Mouse (Mus musculus) megakaryocyte-erythroid progenitor cell, adult 5-6 weeks (primary cell): ENCODE data around the gene Dhx9. TPM values are rescaled to one million over a fixed set of nuclear protein-coding genes. Genes with fewer than 3 reads are reported as not detected.
"Not testable (repeated sequence)": the region's sequence is repeated elsewhere in the genome, so short reads cannot be mapped to it uniquely, and the experiment has no call there.

Experiments used
- ATAC-seq: replicated peaks from 2 replicates; pipeline ENCODE4 v1.8.0; 2016; ENCODE audit warnings: mild to moderate bottlenecking, inconsistent platforms; ENCODE audit not compliant: severe bottlenecking, poor library complexity, low FRiP score, low TSS enrichment
- total RNA-seq, 2 experiments: library from RNA; stranded (forward) in 1 of 2; stranded (reverse) in 1 of 2; fragments of 200-1000, 215-1000 nt in 1 of 2; fragments of >200 nt in 1 of 2; fragmentation: Nextera tagmentation in 1 of 2; gene quantifications; 2 replicates each; pipeline ENCODE4 v1.2.3; 2014 to 2017

Gene Dhx9
- total RNA-seq, 2 experiments from 2014 or later = 136 to 209 TPM

- no peak; the same call in 1 of the 2 replicates for ATAC-seq
Observed at GRCm38 (mm10) chr1:153431701-153432100, 55.8 kb downstream of the Dhx9 start.

- no peak for ATAC-seq
Observed at GRCm38 (mm10) chr1:153431158-153431557, 56.3 kb downstream of the Dhx9 start.

DNA sequence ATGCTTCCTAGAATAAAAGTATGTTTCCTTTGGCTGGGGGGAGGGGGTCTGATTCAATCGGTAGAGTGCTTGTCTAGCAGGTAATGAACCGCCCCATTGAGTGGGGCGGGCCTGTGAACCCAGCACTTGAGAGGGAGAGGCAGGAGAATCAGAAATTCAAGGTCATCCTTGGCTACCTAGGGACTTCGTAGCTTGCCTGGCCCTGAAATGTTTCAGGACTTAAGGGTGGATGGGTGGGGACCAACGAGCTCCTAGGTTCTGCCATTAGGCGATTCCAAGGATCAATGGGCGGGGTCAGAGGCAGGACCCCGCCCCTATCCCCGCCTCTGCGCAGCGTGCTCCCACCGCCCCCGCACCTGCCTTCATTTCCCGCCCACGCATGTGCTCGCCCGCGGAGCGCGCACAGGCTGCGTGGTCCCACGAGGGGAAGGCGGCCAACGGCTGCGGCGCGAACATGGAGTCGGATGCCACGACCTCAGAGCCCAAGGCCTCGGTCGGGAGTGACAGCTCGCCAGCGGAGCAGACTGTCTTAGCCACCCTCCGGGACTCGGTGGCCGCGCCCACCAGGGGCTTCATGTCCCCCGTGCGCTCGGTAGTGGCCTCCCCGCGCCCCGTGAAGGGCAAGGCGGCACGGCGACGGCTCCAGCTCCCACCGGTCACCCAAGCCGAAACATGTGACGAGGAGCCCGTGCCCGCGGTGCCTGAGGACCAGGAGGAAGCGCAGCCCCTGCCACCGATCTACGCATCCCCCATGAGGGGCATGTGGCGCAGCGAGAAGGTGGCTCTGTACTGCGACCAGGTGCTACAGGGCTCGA is 62.5 kb downstream of the Dhx9 start, which contains the start of gene Shcbp1l:
Gene Shcbp1l, plus strand, starts transcription at position 393 of the 815 bp plus-strand sequence.
- peak; percentile 89 for ATAC-seq

- ATAC-seq = peak; percentile 84
Observed at GRCm38 (mm10) chr1:153424271-153424670, 63.2 kb downstream of the Dhx9 start.

GRCm38 (mm10) chr1:153417805-153418204 is 69.7 kb downstream of the Dhx9 start:
- not testable (repeated sequence) for ATAC-seq

DNA sequence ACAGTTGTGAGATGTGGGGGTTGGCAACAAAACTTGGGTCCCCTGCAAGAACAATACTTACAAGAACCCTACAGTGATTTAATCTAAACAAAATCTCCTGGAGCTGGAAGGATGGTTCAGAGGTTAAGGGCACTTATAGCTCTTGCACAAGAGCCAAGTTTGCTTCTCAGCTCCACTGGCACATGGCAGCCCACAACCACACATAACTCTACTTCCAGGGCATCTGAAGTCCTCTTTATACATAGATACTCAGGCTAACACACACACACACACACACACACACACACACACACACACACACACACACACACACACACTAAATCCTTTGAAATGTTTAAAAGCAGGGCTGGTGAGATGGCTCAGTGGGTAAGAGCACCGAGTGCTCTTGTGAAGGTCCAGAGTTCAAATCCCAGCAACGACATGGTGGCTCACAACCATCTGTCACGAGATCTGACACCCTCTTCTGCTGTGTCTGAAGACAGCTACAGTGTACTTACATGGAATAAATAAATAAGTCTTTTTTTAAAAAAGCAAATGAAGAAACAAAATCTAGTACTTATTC is 71.1 kb downstream of the Dhx9 start:
- ATAC-seq = not testable (repeated sequence)

GRCm38 (mm10) chr1:153415742-153416141 is 71.7 kb downstream of the Dhx9 start:
- ATAC-seq = not testable (repeated sequence)

- ATAC-seq = no peak; the same call in 1 of the 2 replicates
Observed at GRCm38 (mm10) chr1:153414962-153415361, 72.5 kb downstream of the Dhx9 start.

DNA sequence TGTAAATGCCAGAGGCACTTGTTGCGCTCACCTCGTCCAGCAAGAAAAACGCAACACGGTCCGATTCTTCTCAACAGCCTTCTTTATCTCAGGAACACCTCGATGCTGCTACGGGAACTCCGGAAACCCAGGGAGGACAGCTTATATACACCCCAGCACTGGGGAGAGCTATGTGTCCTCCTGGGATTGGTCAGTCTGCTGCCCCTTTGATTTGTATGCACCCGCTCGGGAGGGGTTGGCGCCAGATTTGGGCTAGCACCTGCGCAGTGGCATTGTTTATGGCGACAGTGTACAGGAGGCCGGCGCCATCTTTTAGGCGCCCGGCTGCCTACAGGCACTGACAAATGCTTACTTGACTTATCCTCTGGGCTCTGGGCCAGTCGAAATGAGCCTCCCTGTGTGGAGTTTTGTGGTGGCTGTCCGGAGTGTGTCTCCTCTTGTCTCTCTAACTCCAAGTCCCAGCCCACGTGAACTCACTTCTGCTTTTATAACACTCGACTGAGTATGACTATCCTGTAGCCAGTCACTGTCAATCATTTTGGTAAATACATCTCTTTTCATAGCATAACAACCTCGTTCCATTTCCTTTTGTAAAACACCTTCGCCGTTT is 73.2 kb downstream of the Dhx9 start:
- peak; percentile 56; the same call in 1 of the 2 replicates for ATAC-seq

GRCm38 (mm10) chr1:153413397-153414020 is 74.0 kb downstream of the Dhx9 start:
- not testable (repeated sequence) for ATAC-seq

- ATAC-seq = not testable (repeated sequence)
Observed at GRCm38 (mm10) chr1:153412663-153413396, 74.6 kb downstream of the Dhx9 start.

DNA sequence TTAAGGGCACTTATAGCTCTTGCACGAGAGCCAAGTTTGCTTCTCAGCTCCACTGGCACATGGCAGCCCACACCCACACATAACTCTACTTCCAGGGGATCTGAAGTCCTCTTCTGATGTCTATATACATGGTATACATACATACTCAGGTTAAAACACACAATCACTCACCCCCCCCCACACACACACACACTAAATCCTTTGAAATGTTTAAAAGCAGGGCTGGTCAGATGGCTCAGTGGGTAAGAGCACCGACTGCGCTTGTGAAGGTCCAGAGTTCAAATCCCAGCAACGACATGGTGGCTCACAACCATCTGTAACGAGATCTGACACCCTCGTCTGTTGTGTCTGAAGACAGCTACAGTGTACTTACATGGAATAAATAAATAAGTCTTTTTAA is 75.7 kb downstream of the Dhx9 start:
- no peak for ATAC-seq

DNA sequence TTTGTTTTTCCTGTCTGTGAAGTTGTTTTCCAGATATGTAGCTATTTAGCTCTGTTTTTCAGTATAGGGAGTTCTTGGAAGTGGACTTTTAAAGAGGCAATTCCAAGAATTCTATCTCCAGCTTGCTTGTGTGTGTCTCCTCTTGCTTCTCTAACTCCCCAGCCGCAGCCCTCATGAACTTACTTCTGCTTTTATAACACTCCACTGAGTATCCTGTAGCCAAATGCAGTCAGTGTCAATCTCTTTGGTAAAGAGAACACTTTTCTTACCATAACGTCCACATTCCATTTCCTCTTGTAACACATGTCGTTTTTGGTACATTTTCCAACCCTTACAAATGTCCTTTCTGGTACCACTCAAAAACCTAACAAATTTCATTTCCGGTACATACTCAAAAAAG is 76.5 kb downstream of the Dhx9 start:
- not testable (repeated sequence) for ATAC-seq

- ATAC-seq = not testable (repeated sequence)
Observed at GRCm38 (mm10) chr1:153408296-153408695, 79.2 kb downstream of the Dhx9 start.

DNA sequence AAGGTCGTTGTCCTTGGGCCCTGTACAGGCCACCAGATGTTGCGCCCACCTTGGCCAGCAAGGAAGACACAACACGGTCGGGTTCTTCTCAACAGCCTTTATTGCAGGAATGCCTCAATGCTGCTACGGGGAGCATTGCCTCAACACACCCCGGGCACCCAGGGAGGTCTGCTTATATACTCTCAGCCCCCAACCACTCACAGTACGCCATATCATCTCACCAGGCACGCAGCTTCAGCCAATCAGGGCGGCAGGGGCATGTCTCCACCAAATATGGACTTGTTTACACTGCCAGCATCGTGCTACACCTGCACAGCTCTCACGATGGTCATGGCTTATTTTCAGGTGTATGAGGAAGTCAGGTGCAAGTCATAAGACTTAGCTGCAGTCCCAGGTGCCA is 79.8 kb downstream of the Dhx9 start:
- not testable (repeated sequence) for ATAC-seq
